Mouse (Mus musculus): Measurements from ENCODE around the gene Il18r1. TPM values are rescaled to one million over a fixed set of nuclear protein-coding genes. Genes with fewer than 3 reads are reported as not detected.

Gene Il18r1
- polyA plus RNA-seq, 1 experiment = not detected

GRCm38 (mm10) chr1:40474336-40474735 lies 9.0 kb downstream of the Il18r1 start:
- no peaks in the 10 kb centered on the region for H3K4me1 ChIP-seq (ENCODE audit: control insufficient read depth, insufficient read depth, low read length)
- no peak overlapping the region for H3K9ac ChIP-seq (ENCODE audit: low read depth, poor library complexity, severe bottlenecking)
- no peaks in the 10 kb centered on the region for H3K36me3 ChIP-seq (ENCODE audit: control insufficient read depth, insufficient read depth, low read length, poor library complexity, severe bottlenecking)
- TF ChIP-seq CTCF (IDR thresholded peaks at IDR 0.05; ENCODE audit: low read depth, low read length) (no peak), EP300 (IDR thresholded peaks at IDR 0.05; ENCODE audit: insufficient read depth, low read depth, low read length) (no peak), POLR2A (IDR thresholded peaks at IDR 0.05; ENCODE audit: insufficient read depth, low read length) (no peak)
- H3K27ac ChIP-seq (ENCODE audit: insufficient read depth, low read length) = no peak overlapping the region
- H3K4me3 ChIP-seq (ENCODE audit: low read depth, low read length) = no peak overlapping the region
- H3K9me3 ChIP-seq (replicated peaks; ENCODE audit: control insufficient read depth, insufficient read depth, low read length, poor library complexity, severe bottlenecking) = no peaks in the 10 kb centered on the region
- H3K27me3 ChIP-seq (ENCODE audit: control insufficient read depth, insufficient read depth, low read length, poor library complexity, severe bottlenecking) = no peaks in the 10 kb centered on the region; the same call in 1 of the 2 replicates

- Histone ChIP-seq H3K27ac (ENCODE audit: insufficient read depth, low read length) (no peak overlapping the region), H3K4me3 (ENCODE audit: low read depth, low read length) (no peak overlapping the region), H3K36me3 (ENCODE audit: control insufficient read depth, insufficient read depth, low read length, poor library complexity, severe bottlenecking) (no peaks in the 10 kb centered on the region), H3K27me3 (ENCODE audit: control insufficient read depth, insufficient read depth, low read length, poor library complexity, severe bottlenecking) (no peaks in the 10 kb centered on the region; the same call in 1 of the 2 replicates), H3K9me3 (replicated peaks; ENCODE audit: control insufficient read depth, insufficient read depth, low read length, poor library complexity, severe bottlenecking) (no peaks in the 10 kb centered on the region), H3K4me1 (ENCODE audit: control insufficient read depth, insufficient read depth, low read length) (no peaks in the 10 kb centered on the region), H3K9ac (ENCODE audit: low read depth, poor library complexity, severe bottlenecking) (no peak overlapping the region)
- TF ChIP-seq EP300 (IDR thresholded peaks at IDR 0.05; ENCODE audit: insufficient read depth, low read depth, low read length) (no peak), CTCF (IDR thresholded peaks at IDR 0.05; ENCODE audit: low read depth, low read length) (no peak), POLR2A (IDR thresholded peaks at IDR 0.05; ENCODE audit: insufficient read depth, low read length) (no peak)
Observed at GRCm38 (mm10) chr1:40475697-40476096, 10.3 kb downstream of the Il18r1 start.

GRCm38 (mm10) chr1:40476756-40477155 lies 11.4 kb downstream of the Il18r1 start:
- H3K27me3 ChIP-seq (ENCODE audit: control insufficient read depth, insufficient read depth, low read length, poor library complexity, severe bottlenecking) = no peaks in the 10 kb centered on the region; the same call in 1 of the 2 replicates
- no peak for TF ChIP-seq EP300 (IDR thresholded peaks at IDR 0.05; ENCODE audit: insufficient read depth, low read depth, low read length)
- no peak for TF ChIP-seq CTCF (IDR thresholded peaks at IDR 0.05; ENCODE audit: low read depth, low read length)
- TF ChIP-seq POLR2A (IDR thresholded peaks at IDR 0.05; ENCODE audit: insufficient read depth, low read length) = no peak

GRCm38 (mm10) chr1:40479505-40479923 lies 14.2 kb downstream of the Il18r1 start:
- Histone ChIP-seq H3K27ac (ENCODE audit: insufficient read depth, low read length) (no peak overlapping the region), H3K27me3 (ENCODE audit: control insufficient read depth, insufficient read depth, low read length, poor library complexity, severe bottlenecking) (no peaks in the 10 kb centered on the region), H3K4me1 (ENCODE audit: control insufficient read depth, insufficient read depth, low read length) (no peaks in the 10 kb centered on the region), H3K9ac (ENCODE audit: low read depth, poor library complexity, severe bottlenecking) (no peak overlapping the region), H3K9me3 (replicated peaks; ENCODE audit: control insufficient read depth, insufficient read depth, low read length, poor library complexity, severe bottlenecking) (no peaks in the 10 kb centered on the region), H3K4me3 (ENCODE audit: low read depth, low read length) (no peak overlapping the region), H3K36me3 (ENCODE audit: control insufficient read depth, insufficient read depth, low read length, poor library complexity, severe bottlenecking) (no peaks in the 10 kb centered on the region)
- no peak for TF ChIP-seq POLR2A (IDR thresholded peaks at IDR 0.05; ENCODE audit: insufficient read depth, low read length)
- no peak for TF ChIP-seq CTCF (IDR thresholded peaks at IDR 0.05; ENCODE audit: low read depth, low read length)
- TF ChIP-seq EP300 (IDR thresholded peaks at IDR 0.05; ENCODE audit: insufficient read depth, low read depth, low read length) = no peak

More at GRCm38 (mm10) chr1:40476756-40477155, 11.4 kb downstream of the Il18r1 start:
- Histone ChIP-seq H3K4me1 (ENCODE audit: control insufficient read depth, insufficient read depth, low read length) (no peaks in the 10 kb centered on the region), H3K27ac (ENCODE audit: insufficient read depth, low read length) (no peak overlapping the region), H3K36me3 (ENCODE audit: control insufficient read depth, insufficient read depth, low read length, poor library complexity, severe bottlenecking) (no peaks in the 10 kb centered on the region), H3K9ac (ENCODE audit: low read depth, poor library complexity, severe bottlenecking) (no peak overlapping the region), H3K4me3 (ENCODE audit: low read depth, low read length) (no peak overlapping the region), H3K9me3 (replicated peaks; ENCODE audit: control insufficient read depth, insufficient read depth, low read length, poor library complexity, severe bottlenecking) (no peaks in the 10 kb centered on the region)

- Histone ChIP-seq H3K27ac (ENCODE audit: insufficient read depth, low read length) (no peak overlapping the region), H3K4me3 (ENCODE audit: low read depth, low read length) (no peak overlapping the region), H3K9me3 (replicated peaks; ENCODE audit: control insufficient read depth, insufficient read depth, low read length, poor library complexity, severe bottlenecking) (no peaks in the 10 kb centered on the region), H3K36me3 (ENCODE audit: control insufficient read depth, insufficient read depth, low read length, poor library complexity, severe bottlenecking) (no peaks in the 10 kb centered on the region), H3K9ac (ENCODE audit: low read depth, poor library complexity, severe bottlenecking) (no peak overlapping the region), H3K27me3 (ENCODE audit: control insufficient read depth, insufficient read depth, low read length, poor library complexity, severe bottlenecking) (no peaks in the 10 kb centered on the region; the same call in 1 of the 2 replicates), H3K4me1 (ENCODE audit: control insufficient read depth, insufficient read depth, low read length) (no peaks in the 10 kb centered on the region)
- TF ChIP-seq POLR2A (IDR thresholded peaks at IDR 0.05; ENCODE audit: insufficient read depth, low read length) (no peak), CTCF (IDR thresholded peaks at IDR 0.05; ENCODE audit: low read depth, low read length) (no peak), EP300 (IDR thresholded peaks at IDR 0.05; ENCODE audit: insufficient read depth, low read depth, low read length) (no peak)
Observed at GRCm38 (mm10) chr1:40494594-40494993, 29.2 kb downstream of the Il18r1 start.

- Histone ChIP-seq H3K9ac (ENCODE audit: low read depth, poor library complexity, severe bottlenecking) (no peak overlapping the region), H3K27me3 (ENCODE audit: control insufficient read depth, insufficient read depth, low read length, poor library complexity, severe bottlenecking) (no peaks in the 10 kb centered on the region; the same call in 1 of the 2 replicates), H3K36me3 (ENCODE audit: control insufficient read depth, insufficient read depth, low read length, poor library complexity, severe bottlenecking) (no peaks in the 10 kb centered on the region), H3K27ac (ENCODE audit: insufficient read depth, low read length) (no peak overlapping the region), H3K9me3 (replicated peaks; ENCODE audit: control insufficient read depth, insufficient read depth, low read length, poor library complexity, severe bottlenecking) (no peaks in the 10 kb centered on the region), H3K4me1 (ENCODE audit: control insufficient read depth, insufficient read depth, low read length) (no peaks in the 10 kb centered on the region), H3K4me3 (ENCODE audit: low read depth, low read length) (no peak overlapping the region)
- no peak for TF ChIP-seq CTCF (IDR thresholded peaks at IDR 0.05; ENCODE audit: low read depth, low read length)
- no peak for TF ChIP-seq POLR2A (IDR thresholded peaks at IDR 0.05; ENCODE audit: insufficient read depth, low read length)
- TF ChIP-seq EP300 (IDR thresholded peaks at IDR 0.05; ENCODE audit: insufficient read depth, low read depth, low read length) = no peak
Observed at GRCm38 (mm10) chr1:40499708-40500107, 34.4 kb downstream of the Il18r1 start.

Data from ES-Bruce4 (cell line).